Mouse (Mus musculus): ENCODE results near the gene Kcnma1. TPM values are rescaled to one million over a fixed set of nuclear protein-coding genes. Genes with fewer than 3 reads are reported as not detected.

Gene Kcnma1
- total and polyA plus RNA-seq, 2 experiments = 0.18 TPM; not detected in 1

GRCm38 (mm10) chr14:23522606-23523159, 491.6 kb downstream of the Kcnma1 start:
- 81% methylated on average over 4 of the region's 4 CpGs for WGBS
- no peak overlapping the region for H3K27ac ChIP-seq (replicated peaks; ENCODE audit: insufficient read depth, low read depth, low read length)
- no peaks in the 10 kb centered on the region for H3K79me2 ChIP-seq (ENCODE audit: control insufficient read depth, insufficient read depth, low read length)
- no peaks in the 10 kb centered on the region for H3K4me1 ChIP-seq (ENCODE audit: control insufficient read depth, insufficient read depth, low read length)
- DNase-seq (ENCODE audit: extremely low read depth, low read depth, low spot score) = peak; percentile 15
- no peak overlapping the region for H3K4me3 ChIP-seq (ENCODE audit: insufficient read depth, low read depth, low read length)
- no peaks in the 10 kb centered on the region for H3K27me3 ChIP-seq (ENCODE audit: control insufficient read depth, insufficient read depth, low read length)
- no peaks in the 10 kb centered on the region for H3K36me3 ChIP-seq (ENCODE audit: control insufficient read depth, insufficient read depth, low read length)
- H3K9ac ChIP-seq (ENCODE audit: low read depth, low read length) = no peak overlapping the region
- TF ChIP-seq POLR2A (IDR thresholded peaks at IDR 0.05; ENCODE audit: extremely low read depth, insufficient read depth, low read length) (no peak), CTCF (IDR thresholded peaks at IDR 0.05; ENCODE audit: low read depth, low read length) (no peak)

- peak; percentile 7 for DNase-seq (ENCODE audit: extremely low read depth, low read depth, low spot score)
- H3K27me3 ChIP-seq (ENCODE audit: control insufficient read depth, insufficient read depth, low read length) = no peaks in the 10 kb centered on the region
- no peak overlapping the region for H3K27ac ChIP-seq (replicated peaks; ENCODE audit: insufficient read depth, low read depth, low read length)
- no peaks in the 10 kb centered on the region for H3K4me1 ChIP-seq (ENCODE audit: control insufficient read depth, insufficient read depth, low read length)
- H3K36me3 ChIP-seq (ENCODE audit: control insufficient read depth, insufficient read depth, low read length) = no peaks in the 10 kb centered on the region
- no peak overlapping the region for H3K9ac ChIP-seq (ENCODE audit: low read depth, low read length)
- H3K4me3 ChIP-seq (ENCODE audit: insufficient read depth, low read depth, low read length) = no peak overlapping the region
- no peaks in the 10 kb centered on the region for H3K79me2 ChIP-seq (ENCODE audit: control insufficient read depth, insufficient read depth, low read length)
- no peak for TF ChIP-seq POLR2A (IDR thresholded peaks at IDR 0.05; ENCODE audit: extremely low read depth, insufficient read depth, low read length)
- TF ChIP-seq CTCF (IDR thresholded peaks at IDR 0.05; ENCODE audit: low read depth, low read length) = no peak
- 78% methylated on average over 10 of the region's 10 CpGs for WGBS
Measured at GRCm38 (mm10) chr14:23521080-23521684, 493.1 kb downstream of the Kcnma1 start.

GRCm38 (mm10) chr14:23517374-23517773, 496.9 kb downstream of the Kcnma1 start:
- Histone ChIP-seq H3K36me3 (ENCODE audit: control insufficient read depth, insufficient read depth, low read length) (no peaks in the 10 kb centered on the region), H3K9ac (ENCODE audit: low read depth, low read length) (no peak overlapping the region), H3K79me2 (ENCODE audit: control insufficient read depth, insufficient read depth, low read length) (no peaks in the 10 kb centered on the region), H3K4me3 (ENCODE audit: insufficient read depth, low read depth, low read length) (no peak overlapping the region), H3K27me3 (ENCODE audit: control insufficient read depth, insufficient read depth, low read length) (no peaks in the 10 kb centered on the region), H3K27ac (replicated peaks; ENCODE audit: insufficient read depth, low read depth, low read length) (no peak overlapping the region), H3K4me1 (ENCODE audit: control insufficient read depth, insufficient read depth, low read length) (no peaks in the 10 kb centered on the region)
- DNase-seq (ENCODE audit: extremely low read depth, low read depth, low spot score) = no peak
- 88% methylated on average over 2 of the region's 2 CpGs for WGBS
- no peak for TF ChIP-seq CTCF (IDR thresholded peaks at IDR 0.05; ENCODE audit: low read depth, low read length)
- TF ChIP-seq POLR2A (IDR thresholded peaks at IDR 0.05; ENCODE audit: extremely low read depth, insufficient read depth, low read length) = no peak

- Histone ChIP-seq H3K79me2 (ENCODE audit: control insufficient read depth, insufficient read depth, low read length) (no peaks in the 10 kb centered on the region), H3K4me3 (ENCODE audit: insufficient read depth, low read depth, low read length) (no peak overlapping the region), H3K4me1 (ENCODE audit: control insufficient read depth, insufficient read depth, low read length) (no peaks in the 10 kb centered on the region)
Measured at GRCm38 (mm10) chr14:23509792-23510191, 504.5 kb downstream of the Kcnma1 start.

GRCm38 (mm10) chr14:23502236-23502790, 512.0 kb downstream of the Kcnma1 start:
- Histone ChIP-seq H3K9ac (ENCODE audit: low read depth, low read length) (no peak overlapping the region), H3K36me3 (ENCODE audit: control insufficient read depth, insufficient read depth, low read length) (no peaks in the 10 kb centered on the region), H3K79me2 (ENCODE audit: control insufficient read depth, insufficient read depth, low read length) (no peaks in the 10 kb centered on the region), H3K27me3 (ENCODE audit: control insufficient read depth, insufficient read depth, low read length) (no peaks in the 10 kb centered on the region), H3K4me1 (ENCODE audit: control insufficient read depth, insufficient read depth, low read length) (no peaks in the 10 kb centered on the region), H3K4me3 (ENCODE audit: insufficient read depth, low read depth, low read length) (no peak overlapping the region), H3K27ac (replicated peaks; ENCODE audit: insufficient read depth, low read depth, low read length) (no peak overlapping the region)
- WGBS = 51% methylated on average over 8 of the region's 8 CpGs
- TF ChIP-seq POLR2A (IDR thresholded peaks at IDR 0.05; ENCODE audit: extremely low read depth, insufficient read depth, low read length) (no peak), CTCF (IDR thresholded peaks at IDR 0.05; ENCODE audit: low read depth, low read length) (no peak)
- no peak for DNase-seq (ENCODE audit: extremely low read depth, low read depth, low spot score)

More at GRCm38 (mm10) chr14:23509792-23510191, 504.5 kb downstream of the Kcnma1 start:
- no peaks in the 10 kb centered on the region for H3K36me3 ChIP-seq (ENCODE audit: control insufficient read depth, insufficient read depth, low read length)
- no peak overlapping the region for H3K27ac ChIP-seq (replicated peaks; ENCODE audit: insufficient read depth, low read depth, low read length)
- no peak for DNase-seq (ENCODE audit: extremely low read depth, low read depth, low spot score)
- 81% methylated on average over 5 of the region's 5 CpGs for WGBS
- H3K27me3 ChIP-seq (ENCODE audit: control insufficient read depth, insufficient read depth, low read length) = no peaks in the 10 kb centered on the region
- TF ChIP-seq CTCF (IDR thresholded peaks at IDR 0.05; ENCODE audit: low read depth, low read length) = no peak
- no peak for TF ChIP-seq POLR2A (IDR thresholded peaks at IDR 0.05; ENCODE audit: extremely low read depth, insufficient read depth, low read length)
- no peak overlapping the region for H3K9ac ChIP-seq (ENCODE audit: low read depth, low read length)

- 84% methylated on average over 3 of the region's 3 CpGs for WGBS
- no peaks in the 10 kb centered on the region for H3K4me1 ChIP-seq (ENCODE audit: control insufficient read depth, insufficient read depth, low read length)
- no peaks in the 10 kb centered on the region for H3K36me3 ChIP-seq (ENCODE audit: control insufficient read depth, insufficient read depth, low read length)
- H3K27ac ChIP-seq (replicated peaks; ENCODE audit: insufficient read depth, low read depth, low read length) = no peak overlapping the region
- H3K79me2 ChIP-seq (ENCODE audit: control insufficient read depth, insufficient read depth, low read length) = no peaks in the 10 kb centered on the region
- no peak for TF ChIP-seq CTCF (IDR thresholded peaks at IDR 0.05; ENCODE audit: low read depth, low read length)
- TF ChIP-seq POLR2A (IDR thresholded peaks at IDR 0.05; ENCODE audit: extremely low read depth, insufficient read depth, low read length) = no peak
- DNase-seq (ENCODE audit: extremely low read depth, low read depth, low spot score) = no peak
- H3K9ac ChIP-seq (ENCODE audit: low read depth, low read length) = no peak overlapping the region
- no peaks in the 10 kb centered on the region for H3K27me3 ChIP-seq (ENCODE audit: control insufficient read depth, insufficient read depth, low read length)
- H3K4me3 ChIP-seq (ENCODE audit: insufficient read depth, low read depth, low read length) = no peak overlapping the region
Measured at GRCm38 (mm10) chr14:23496801-23497200, 517.5 kb downstream of the Kcnma1 start.

All from liver, adult 2 months (tissue).